Mouse (Mus musculus): Measurements from ENCODE around the gene Olfr221.

GRCm38 (mm10) chr14:52083083-52083482 is 40.8 kb upstream of the Olfr221 start:
- TF ChIP-seq EP300 (optimal IDR thresholded peaks at IDR 0.05) (no peak), CTCF (IDR thresholded peaks at IDR 0.05; ENCODE audit: low read depth) (no peak)
